Comparison of ENCODE assay signal across 24 mouse cellular contexts in the genomic region with DNA sequence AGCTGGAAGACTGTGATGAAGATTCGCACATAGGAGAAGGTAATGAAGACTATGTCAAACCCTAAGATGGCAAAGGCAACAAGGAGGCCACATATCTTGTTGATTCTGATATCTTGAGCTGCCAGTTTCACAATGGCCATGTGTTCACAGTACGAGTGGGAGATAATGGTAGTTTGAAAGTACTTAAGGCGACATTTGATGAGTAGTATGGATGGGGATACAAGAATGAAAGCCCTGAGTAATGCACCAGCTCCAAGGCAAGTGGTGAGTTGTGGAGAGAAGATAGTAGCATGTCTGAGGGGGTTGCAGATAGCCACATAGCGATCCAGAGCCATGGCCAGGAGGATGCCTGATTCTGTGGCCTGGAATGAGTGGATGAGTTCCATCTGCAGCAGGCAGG. TPM values are rescaled to one million over a fixed set of nuclear protein-coding genes. Genes with fewer than 3 reads are reported as not detected.
DNase-seq lines count a peak whose midpoint lies in the region; ATAC-seq and TF ChIP-seq lines count a peak whose summit lies in the region.
"Not testable (repeated sequence)": the region's sequence is repeated elsewhere in the genome, so short reads cannot be mapped to it uniquely, and the experiment has no call there.
"Had no signal": no experiment of that assay in that cellular context is flagged by ENCODE, and none has a peak within 500 bp of the region (broad histone marks: within the 10 kb centered on the region; RNA-seq: fewer than 3 reads in every experiment).

No protein-coding gene starts in this region.

- H3K9me3 ChIP-seq in liver, embryonic 12.5 days (replicated peaks); liver, embryonic 14.5 days (ENCODE audit: control insufficient read depth, low read length); liver, embryonic 16.5 days (replicated peaks; ENCODE audit: control insufficient read depth, low read length): not testable (repeated sequence)

- H3K27me3 ChIP-seq in liver, embryonic 12.5 days (replicated peaks); liver, embryonic 14.5 days (ENCODE audit: control insufficient read depth, insufficient read depth, low read length); liver, embryonic 16.5 days (ENCODE audit: control insufficient read depth, insufficient read depth, low read depth, low read length): not testable (repeated sequence)

- peak; percentile 57 for TF ChIP-seq EP300 in liver, embryonic 14.5 days (IDR thresholded peaks at IDR 0.05; ENCODE audit: low read depth)

- H3K4me3 ChIP-seq in liver, embryonic 12.5 days; liver, embryonic 14.5 days (ENCODE audit: insufficient read depth in 1 of 2, low read depth in 2 of 2, low read length in 2 of 2); liver, embryonic 16.5 days (ENCODE audit: low read depth, low read length): not testable (repeated sequence)

- H3K4me1 ChIP-seq in liver, embryonic 12.5 days; liver, embryonic 14.5 days (replicated peaks; ENCODE audit: control insufficient read depth in 2 of 2, insufficient read depth in 2 of 2, low read length in 1 of 2); liver, embryonic 16.5 days (ENCODE audit: control insufficient read depth, low read depth, low read length): not testable (repeated sequence)

- not testable (repeated sequence) for H3K9ac ChIP-seq in liver, embryonic 12.5 days; liver, embryonic 14.5 days (replicated peaks); liver, embryonic 16.5 days (ENCODE audit: low read depth, low read length)

- H3K36me3 ChIP-seq in liver, embryonic 12.5 days; liver, embryonic 14.5 days (replicated peaks; ENCODE audit: control insufficient read depth, insufficient read depth, low read depth); liver, embryonic 16.5 days (ENCODE audit: control insufficient read depth, insufficient read depth): not testable (repeated sequence)

- DNase-seq in c-Kit-positive CD71-positive TER-119-negative erythroid progenitor cells, embryonic 14.5 days (ENCODE audit: low read depth), result peak; percentile 15
- DNase-seq in liver, embryonic 14.5 days (ENCODE audit: low read depth in 3 of 3, low spot score in 3 of 3), result peak in 2 of 3 experiments; percentile 38

- not testable (repeated sequence) for H3K27ac ChIP-seq in liver, embryonic 12.5 days; liver, embryonic 14.5 days; liver, embryonic 16.5 days (ENCODE audit: low read length)

- 34% methylated on average over 4 of the region's 4 CpGs for WGBS in liver, embryonic 12.5 days (ENCODE audit: insufficient replicate concordance)
- WGBS in liver, embryonic 14.5 days (ENCODE audit: insufficient replicate concordance), result 26% methylated on average over 4 of the region's 4 CpGs
- 48% methylated on average over 4 of the region's 4 CpGs for WGBS in liver, embryonic 16.5 days (ENCODE audit: insufficient replicate concordance)

- ATAC-seq in common myeloid progenitor, adult 5-6 weeks (replicated peaks; ENCODE audit: low read depth, poor library complexity, severe bottlenecking), result peak; percentile 52; the same call in 1 of the 2 replicates
- peak; percentile 65 for ATAC-seq in erythroid progenitor cell, adult 5-6 weeks (replicated peaks; ENCODE audit: low FRiP score, poor library complexity, severe bottlenecking)
- ATAC-seq in liver, embryonic 12.5 days, result peak; percentile 96
- peak; percentile 92 for ATAC-seq in liver, embryonic 14.5 days (ENCODE audit: insufficient read depth)
- ATAC-seq in liver, embryonic 16.5 days (ENCODE audit: low read depth), result peak; percentile 76
- ATAC-seq in megakaryocyte progenitor cell, adult 5-6 weeks (replicated peaks; ENCODE audit: poor library complexity), result peak; percentile 69

- not testable (repeated sequence) for TF ChIP-seq CTCF in liver, embryonic 14.5 days (IDR thresholded peaks at IDR 0.05; ENCODE audit: low read depth)

- not testable (repeated sequence) for H3K4me2 ChIP-seq in liver, embryonic 12.5 days; liver, embryonic 14.5 days (ENCODE audit: low read depth); liver, embryonic 16.5 days (ENCODE audit: low read depth, low read length)

RNA-seq across cellular contexts. Expression of gene Olfr68, which starts 1.8 kb away (rescaled TPM):
- not detected in 2 replicates for total RNA-seq in common myeloid progenitor, adult 5-6 weeks (2017)
- 2.9 TPM in 1 of 2 replicates, not detected in the other for total RNA-seq in erythroid progenitor cell, adult 5-6 weeks (2015; ENCODE audit: low replicate concordance)
- 0.83 and 2.8 TPM in 2 replicates for total RNA-seq in erythroid progenitor cell, adult 5-6 weeks (2017; ENCODE audit: low replicate concordance)
- not detected in 2 replicates for polyA plus RNA-seq in liver, embryonic 12.5 days (2016; fragmentation: Nextera tagmentation; extraction: Ambion mirVana)
- 0.02 and 0.10 TPM in 2 replicates for polyA plus RNA-seq in liver, embryonic 14.5 days (2012; rRNA removed)
- polyA plus RNA-seq in liver, embryonic 14.5 days (2014; fragmentation: Nextera tagmentation; extraction: Ambion mirVana), result 0.08 TPM in 1 of 2 replicates, not detected in the other
- polyA plus RNA-seq in liver, embryonic 16.5 days (2015; fragmentation: Nextera tagmentation; extraction: Ambion mirVana), result not detected in 2 replicates
- not detected in 2 replicates for total RNA-seq in megakaryocyte progenitor cell, adult 5-6 weeks (2015)
- total RNA-seq in megakaryocyte progenitor cell, adult 5-6 weeks (2017), result not detected in 2 replicates
- total RNA-seq: adrenal gland, adult 18-20 months; adrenal gland, adult 8-10 months; adrenal gland, postnatal 14 days; adrenal gland, postnatal 36 days; CH12.LX had no signal
- polyA plus RNA-seq: activated CD4-positive, CD25-positive, alpha-beta regulatory T cell, adult 4 months; CD4-positive, CD25-positive, alpha-beta regulatory T cell, adult 4 months; cerebellum, adult 2 months; embryonic facial prominence, embryonic 11.5 days; embryonic facial prominence, embryonic 13.5 days; forebrain, embryonic 10.5 days; forebrain, embryonic 12.5 days; forebrain, embryonic 14.5 days; forebrain, embryonic 16.5 days; G1E; Patski had no signal

RNA-seq across cellular contexts. Expression of gene Olfr69, which starts 6.3 kb away (rescaled TPM):
- not detected in 2 replicates for total RNA-seq in common myeloid progenitor, adult 5-6 weeks (2017)
- 0.84 and 2.5 TPM in 2 replicates for total RNA-seq in erythroid progenitor cell, adult 5-6 weeks (2015; ENCODE audit: low replicate concordance)
- 1.7 TPM in 1 of 2 replicates, not detected in the other for total RNA-seq in erythroid progenitor cell, adult 5-6 weeks (2017; ENCODE audit: low replicate concordance)
- polyA plus RNA-seq in liver, embryonic 12.5 days (2016; fragmentation: Nextera tagmentation; extraction: Ambion mirVana), result not detected in 2 replicates
- polyA plus RNA-seq in liver, embryonic 14.5 days (2012; rRNA removed), result 0.01 TPM in 1 of 2 replicates, not detected in the other
- not detected in 2 replicates for polyA plus RNA-seq in liver, embryonic 14.5 days (2014; fragmentation: Nextera tagmentation; extraction: Ambion mirVana)
- polyA plus RNA-seq in liver, embryonic 16.5 days (2015; fragmentation: Nextera tagmentation; extraction: Ambion mirVana), result not detected in 2 replicates
- total RNA-seq in megakaryocyte progenitor cell, adult 5-6 weeks (2015), result not detected in 2 replicates
- total RNA-seq in megakaryocyte progenitor cell, adult 5-6 weeks (2017), result not detected in 2 replicates
- total RNA-seq: adrenal gland, adult 18-20 months; adrenal gland, adult 8-10 months; adrenal gland, postnatal 14 days; adrenal gland, postnatal 36 days; CH12.LX; G1E had no signal
- polyA plus RNA-seq: activated CD4-positive, CD25-positive, alpha-beta regulatory T cell, adult 4 months; CD4-positive, CD25-positive, alpha-beta regulatory T cell, adult 4 months; cerebellum, adult 2 months; embryonic facial prominence, embryonic 11.5 days; embryonic facial prominence, embryonic 13.5 days; forebrain, embryonic 10.5 days; forebrain, embryonic 12.5 days; forebrain, embryonic 14.5 days; forebrain, embryonic 16.5 days; G1E; Patski had no signal

RNA-seq across cellular contexts. Expression of gene Olfr67, which starts 14.0 kb away (rescaled TPM):
- total RNA-seq in common myeloid progenitor, adult 5-6 weeks (2017), result not detected in 2 replicates
- 0.84 TPM in 1 of 2 replicates, not detected in the other for total RNA-seq in erythroid progenitor cell, adult 5-6 weeks (2015; ENCODE audit: low replicate concordance)
- total RNA-seq in erythroid progenitor cell, adult 5-6 weeks (2017; ENCODE audit: low replicate concordance), result 1.5 and 3.3 TPM in 2 replicates
- polyA plus RNA-seq in liver, embryonic 12.5 days (2016; fragmentation: Nextera tagmentation; extraction: Ambion mirVana), result not detected in 2 replicates
- 0.02 TPM in 1 of 2 replicates, not detected in the other for polyA plus RNA-seq in liver, embryonic 14.5 days (2012; rRNA removed)
- polyA plus RNA-seq in liver, embryonic 14.5 days (2014; fragmentation: Nextera tagmentation; extraction: Ambion mirVana), result not detected in 2 replicates
- not detected in 2 replicates for polyA plus RNA-seq in liver, embryonic 16.5 days (2015; fragmentation: Nextera tagmentation; extraction: Ambion mirVana)
- not detected in 2 replicates for total RNA-seq in megakaryocyte progenitor cell, adult 5-6 weeks (2015)
- total RNA-seq in megakaryocyte progenitor cell, adult 5-6 weeks (2017), result not detected in 2 replicates
- total RNA-seq: adrenal gland, adult 18-20 months; adrenal gland, adult 8-10 months; adrenal gland, postnatal 14 days; adrenal gland, postnatal 36 days; CH12.LX; G1E had no signal
- polyA plus RNA-seq: activated CD4-positive, CD25-positive, alpha-beta regulatory T cell, adult 4 months; CD4-positive, CD25-positive, alpha-beta regulatory T cell, adult 4 months; cerebellum, adult 2 months; embryonic facial prominence, embryonic 11.5 days; embryonic facial prominence, embryonic 13.5 days; embryonic facial prominence, embryonic 15.5 days; forebrain, embryonic 10.5 days; forebrain, embryonic 12.5 days; forebrain, embryonic 14.5 days; forebrain, embryonic 16.5 days; Patski had no signal

RNA-seq across cellular contexts. Expression of gene Olfr630, which starts 20.5 kb away (rescaled TPM):
- total RNA-seq in common myeloid progenitor, adult 5-6 weeks (2017), result not detected in 2 replicates
- total RNA-seq in erythroid progenitor cell, adult 5-6 weeks (2015; ENCODE audit: low replicate concordance), result not detected in 2 replicates
- total RNA-seq in erythroid progenitor cell, adult 5-6 weeks (2017; ENCODE audit: low replicate concordance), result not detected in 2 replicates
- not detected in 2 replicates for polyA plus RNA-seq in liver, embryonic 12.5 days (2016; fragmentation: Nextera tagmentation; extraction: Ambion mirVana)
- polyA plus RNA-seq in liver, embryonic 14.5 days (2012; rRNA removed), result 0.03 TPM in 2 replicates
- polyA plus RNA-seq in liver, embryonic 14.5 days (2014; fragmentation: Nextera tagmentation; extraction: Ambion mirVana), result not detected in 2 replicates
- polyA plus RNA-seq in liver, embryonic 16.5 days (2015; fragmentation: Nextera tagmentation; extraction: Ambion mirVana), result not detected in 2 replicates
- not detected in 2 replicates for total RNA-seq in megakaryocyte progenitor cell, adult 5-6 weeks (2015)
- total RNA-seq in megakaryocyte progenitor cell, adult 5-6 weeks (2017), result not detected in 2 replicates
- total RNA-seq: adrenal gland, adult 18-20 months; adrenal gland, adult 8-10 months; adrenal gland, postnatal 14 days; adrenal gland, postnatal 36 days; CH12.LX had no signal
- polyA plus RNA-seq: activated CD4-positive, CD25-positive, alpha-beta regulatory T cell, adult 4 months; CD4-positive, CD25-positive, alpha-beta regulatory T cell, adult 4 months; cerebellum, adult 2 months; embryonic facial prominence, embryonic 11.5 days; embryonic facial prominence, embryonic 13.5 days; embryonic facial prominence, embryonic 15.5 days; forebrain, embryonic 10.5 days; forebrain, embryonic 12.5 days; forebrain, embryonic 14.5 days; forebrain, embryonic 16.5 days; G1E; Patski had no signal

RNA-seq across cellular contexts. Expression of gene Olfr629, which starts 32.9 kb away (rescaled TPM):
- total RNA-seq in common myeloid progenitor, adult 5-6 weeks (2017), result not detected in 2 replicates
- not detected in 2 replicates for total RNA-seq in erythroid progenitor cell, adult 5-6 weeks (2015; ENCODE audit: low replicate concordance)
- total RNA-seq in erythroid progenitor cell, adult 5-6 weeks (2017; ENCODE audit: low replicate concordance), result not detected in 2 replicates
- 0.05 TPM in 1 of 2 replicates, not detected in the other for polyA plus RNA-seq in liver, embryonic 12.5 days (2016; fragmentation: Nextera tagmentation; extraction: Ambion mirVana)
- polyA plus RNA-seq in liver, embryonic 14.5 days (2012; rRNA removed), result 0.08 TPM in 1 of 2 replicates, not detected in the other
- polyA plus RNA-seq in liver, embryonic 14.5 days (2014; fragmentation: Nextera tagmentation; extraction: Ambion mirVana), result 0.18 and 0.22 TPM in 2 replicates
- 0.07 TPM in 1 of 2 replicates, not detected in the other for polyA plus RNA-seq in liver, embryonic 16.5 days (2015; fragmentation: Nextera tagmentation; extraction: Ambion mirVana)
- total RNA-seq in megakaryocyte progenitor cell, adult 5-6 weeks (2015), result not detected in 2 replicates
- total RNA-seq in megakaryocyte progenitor cell, adult 5-6 weeks (2017), result not detected in 2 replicates
- total RNA-seq: adrenal gland, adult 18-20 months; adrenal gland, adult 8-10 months; adrenal gland, postnatal 14 days; adrenal gland, postnatal 36 days; CH12.LX had no signal
- polyA plus RNA-seq: activated CD4-positive, CD25-positive, alpha-beta regulatory T cell, adult 4 months; CD4-positive, CD25-positive, alpha-beta regulatory T cell, adult 4 months; cerebellum, adult 2 months; embryonic facial prominence, embryonic 11.5 days; embryonic facial prominence, embryonic 13.5 days; forebrain, embryonic 10.5 days; forebrain, embryonic 12.5 days; forebrain, embryonic 14.5 days; forebrain, embryonic 16.5 days; G1E; Patski had no signal
